Mouse (Mus musculus) neural tube, embryonic 14.5 days (tissue): ENCODE results near the gene Btbd18. TPM values are rescaled to one million over a fixed set of nuclear protein-coding genes. Genes with fewer than 3 reads are reported as not detected.

Source experiments
- ATAC-seq: fragments of 200-750 bp; cut with Nextera tagmentation; 2 replicates; pipeline ENCODE4 v1.8.0; 2017; ENCODE audit warnings: low read depth, mild to moderate bottlenecking, moderate TSS enrichment, moderate library complexity
- H3K27ac ChIP-seq: fragments of 300-500 bp; sonication (generic); 2 replicates; pipeline ENCODE4 v1.5.1; 2014; ENCODE audit warnings: low read depth, mild to moderate bottlenecking, control low read depth, low read length, moderate library complexity, mixed read lengths
- H3K27me3 ChIP-seq: fragments of 300-500 bp; sonication (generic); 2 replicates; pipeline ENCODE4 v1.6.1; 2014; ENCODE audit warnings: low read length; ENCODE audit not compliant: control insufficient read depth, insufficient read depth
- H3K36me3 ChIP-seq: fragments of 300-500 bp; sonication (generic); 2 replicates; pipeline ENCODE4 v1.6.1; 2014; ENCODE audit warnings: low read length, mixed read lengths; ENCODE audit not compliant: control insufficient read depth, insufficient read depth
- H3K4me1 ChIP-seq: fragments of 300-500 bp; sonication (generic); 2 replicates; pipeline ENCODE4 v1.6.1; 2014; ENCODE audit warnings: low read length; ENCODE audit not compliant: control insufficient read depth, insufficient read depth
- H3K4me2 ChIP-seq: fragments of 300-500 bp; sonication (generic); 2 replicates; pipeline ENCODE4 v1.6.1; 2014; ENCODE audit warnings: mild to moderate bottlenecking, low read depth, low read length, control low read depth
- H3K4me3 ChIP-seq: fragments of 300-500 bp; sonication (generic); 2 replicates; pipeline ENCODE4 v1.5.1; 2014; ENCODE audit warnings: low read depth, low read length, control low read depth, mixed read lengths
- H3K9ac ChIP-seq: fragments of 300-500 bp; sonication (generic); replicated peaks from 2 replicates; pipeline ENCODE4 v1.6.1; 2014; ENCODE audit warnings: low read depth, mild to moderate bottlenecking, control low read depth, low read length, mixed read lengths
- H3K9me3 ChIP-seq: fragments of 300-500 bp; sonication (generic); 2 replicates; pipeline ENCODE4 v1.6.1; 2016; ENCODE audit warnings: low read length; ENCODE audit not compliant: control insufficient read depth
- WGBS: fragments of 180-500 bp; shearing (Covaris S2); extraction: QIAGEN DNeasy Blood & Tissue Kit; methylation state at CpG from one replicate; pipeline ENCODE4 v1.1.7; 2014; 5-methylcytosine and 5-hydroxymethylcytosine counted together
- polyA plus RNA-seq: library from polyadenylated mRNA; unstranded; fragments of >200 nt; fragmentation: Nextera tagmentation; extraction: Ambion mirVana; gene quantifications from 2 replicates; pipeline ENCODE4 v1.2.1, GENCODE M21; 2014

Gene Btbd18
- polyA plus RNA-seq, 1 experiment from 2014 or later: 0.44 TPM

DNA sequence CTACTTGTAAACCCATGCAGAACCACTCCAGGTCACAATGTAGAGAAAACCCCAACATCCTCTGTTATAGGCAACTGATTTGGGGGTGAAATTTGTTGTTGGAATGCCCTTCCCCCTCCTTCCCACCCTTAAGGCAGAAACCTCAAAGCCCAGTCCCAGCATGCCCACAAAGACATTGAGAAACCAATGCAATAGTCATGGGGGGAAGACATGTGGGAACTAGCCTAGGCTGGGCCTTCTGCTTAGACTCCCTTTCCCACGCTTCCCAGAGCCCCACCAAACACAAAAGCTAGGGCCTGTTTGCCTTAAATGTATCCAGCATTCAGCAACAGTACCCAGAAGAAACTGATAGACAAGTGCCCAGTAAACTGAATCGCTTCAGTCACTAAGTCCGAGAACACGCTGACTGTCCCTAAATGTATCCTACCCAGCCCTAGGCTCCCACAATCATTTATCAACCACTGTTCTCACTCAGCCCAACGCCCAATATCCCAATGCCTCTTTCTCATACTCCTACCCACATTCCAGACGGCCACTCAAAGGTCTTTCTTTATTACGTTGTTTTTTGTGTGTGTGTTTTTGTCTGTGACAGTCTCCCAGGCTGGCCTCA, 32.4 kb upstream of the Btbd18 start:
- Histone ChIP-seq H3K4me3 (no peak overlapping the region), H3K27me3 (no peaks in the 10 kb centered on the region), H3K9me3 (no peaks in the 10 kb centered on the region), H3K9ac (no peak overlapping the region), H3K4me1 (no peaks in the 10 kb centered on the region), H3K36me3 (0 out of 2 replicates have a peak, but pooled peaks cover 4% of the 10 kb centered on the region), H3K27ac (no peak overlapping the region), H3K4me2 (no peak overlapping the region)
- 62% methylated on average over 7 of the region's 7 CpGs for WGBS
- ATAC-seq: no peak

DNA sequence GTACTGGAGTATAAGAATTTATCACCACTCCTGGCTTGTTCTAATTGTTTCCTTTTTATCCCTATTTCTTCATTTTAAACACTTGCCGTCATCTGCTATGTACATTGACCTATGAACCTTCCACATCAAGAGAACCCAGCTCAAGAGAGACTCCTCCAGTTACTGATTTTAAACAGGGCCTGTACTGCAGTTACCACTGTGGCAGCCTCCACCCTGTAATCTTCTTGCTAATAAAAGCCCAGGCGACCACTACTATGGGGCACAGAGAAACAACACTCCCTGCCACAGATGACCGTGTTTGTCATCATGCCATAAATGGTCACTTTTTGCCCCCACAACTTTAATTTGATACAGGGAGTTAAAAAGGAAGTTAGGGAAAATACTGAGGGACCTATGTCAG, 31.8 kb upstream of the Btbd18 start:
- no peaks in the 10 kb centered on the region for H3K27me3 ChIP-seq
- H3K9ac ChIP-seq: no peak overlapping the region
- 0 out of 2 replicates have a peak, but pooled peaks cover 4% of the 10 kb centered on the region for H3K36me3 ChIP-seq
- ATAC-seq: no peak
- no peak overlapping the region for H3K27ac ChIP-seq
- no peak overlapping the region for H3K4me2 ChIP-seq
- no peaks in the 10 kb centered on the region for H3K4me1 ChIP-seq
- WGBS: 45% methylated on average over 3 of the region's 3 CpGs
- H3K9me3 ChIP-seq: no peaks in the 10 kb centered on the region
- H3K4me3 ChIP-seq: no peak overlapping the region

DNA sequence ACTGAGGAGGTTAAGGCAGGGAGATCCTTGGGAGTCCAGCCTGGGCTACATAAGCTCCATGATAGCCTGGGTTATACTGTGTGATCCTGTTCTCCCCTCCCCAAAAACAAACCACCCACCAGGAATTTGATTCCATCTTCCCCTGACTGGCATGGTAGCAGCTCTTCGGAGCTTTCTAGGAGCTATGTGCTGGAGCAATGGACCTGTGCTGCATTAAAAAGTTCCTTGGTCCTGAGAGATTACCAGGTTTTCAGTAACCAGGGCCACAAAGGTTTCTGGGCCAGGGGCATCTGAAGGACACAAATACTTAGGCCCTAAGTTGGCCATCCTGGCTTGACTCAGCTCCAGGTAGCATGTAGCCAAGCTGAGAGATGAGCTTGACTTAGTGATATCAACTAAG, 26.9 kb upstream of the Btbd18 start:
- no peak for ATAC-seq
- 100% methylated on average over 1 of the region's 1 CpGs for WGBS

DNA sequence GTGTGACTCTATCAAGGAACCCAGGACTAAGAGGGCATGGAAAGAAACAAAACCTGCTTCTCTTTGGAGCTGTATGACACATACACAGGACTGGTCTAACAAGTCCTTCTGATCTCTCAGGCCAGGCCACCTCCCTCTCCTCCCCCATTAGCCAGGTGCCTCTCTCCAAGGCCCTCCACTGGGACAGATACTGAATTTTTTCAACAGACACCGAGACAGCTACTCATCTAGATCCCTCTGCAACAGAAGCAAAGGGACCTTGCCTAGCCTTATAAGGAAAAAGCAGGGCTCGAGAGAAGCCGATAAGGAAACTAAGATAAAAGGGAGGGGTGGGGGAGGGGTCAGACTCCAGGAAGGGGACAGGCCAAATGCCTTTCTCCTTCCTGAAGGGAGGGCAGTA, 25.9 kb upstream of the Btbd18 start:
- ATAC-seq: no peak
- Histone ChIP-seq H3K4me3 (no peak overlapping the region), H3K4me1 (peaks cover 26% of the 10 kb centered on the region; the same call in 1 of the 2 replicates), H3K27ac (no peak overlapping the region), H3K9ac (no peak overlapping the region), H3K36me3 (no peaks in the 10 kb centered on the region), H3K27me3 (no peaks in the 10 kb centered on the region), H3K9me3 (no peaks in the 10 kb centered on the region), H3K4me2 (no peak overlapping the region)
- WGBS: 17% methylated on average over 3 of the region's 3 CpGs

More for the DNA sequence above, 26.9 kb upstream of the Btbd18 start:
- H3K4me2 ChIP-seq: no peak overlapping the region
- H3K4me3 ChIP-seq: no peak overlapping the region
- peaks cover 22% of the 10 kb centered on the region; the same call in 1 of the 2 replicates for H3K4me1 ChIP-seq
- no peaks in the 10 kb centered on the region for H3K27me3 ChIP-seq
- H3K9me3 ChIP-seq: no peaks in the 10 kb centered on the region
- H3K27ac ChIP-seq: no peak overlapping the region
- no peaks in the 10 kb centered on the region for H3K36me3 ChIP-seq
- H3K9ac ChIP-seq: no peak overlapping the region

DNA sequence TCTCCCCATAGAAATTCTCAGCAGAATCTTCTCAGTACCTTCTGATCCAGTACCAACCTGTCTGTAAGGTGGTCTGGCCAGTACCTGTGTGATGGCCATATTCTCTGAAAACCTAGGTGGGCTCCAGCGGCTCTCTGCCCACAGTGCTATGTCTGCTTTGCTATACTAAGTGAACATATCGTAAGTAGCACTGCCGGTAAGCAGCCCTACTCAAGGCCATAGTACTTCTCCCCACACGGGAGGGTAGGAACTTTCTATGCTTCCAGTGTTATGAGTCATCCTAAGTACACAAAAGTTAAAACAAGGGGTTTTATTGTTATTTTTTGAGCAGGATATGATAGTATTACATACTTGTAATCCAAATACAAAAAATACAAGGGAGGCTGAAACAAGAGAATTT, 24.9 kb upstream of the Btbd18 start:
- Histone ChIP-seq H3K27me3 (no peaks in the 10 kb centered on the region), H3K4me1 (peaks cover 36% of the 10 kb centered on the region; the same call in 1 of the 2 replicates), H3K4me3 (no peak overlapping the region), H3K4me2 (no peak overlapping the region), H3K9me3 (no peaks in the 10 kb centered on the region), H3K27ac (no peak overlapping the region), H3K36me3 (no peaks in the 10 kb centered on the region), H3K9ac (no peak overlapping the region)
- 81% methylated on average over 4 of the region's 4 CpGs for WGBS
- no peak for ATAC-seq

DNA sequence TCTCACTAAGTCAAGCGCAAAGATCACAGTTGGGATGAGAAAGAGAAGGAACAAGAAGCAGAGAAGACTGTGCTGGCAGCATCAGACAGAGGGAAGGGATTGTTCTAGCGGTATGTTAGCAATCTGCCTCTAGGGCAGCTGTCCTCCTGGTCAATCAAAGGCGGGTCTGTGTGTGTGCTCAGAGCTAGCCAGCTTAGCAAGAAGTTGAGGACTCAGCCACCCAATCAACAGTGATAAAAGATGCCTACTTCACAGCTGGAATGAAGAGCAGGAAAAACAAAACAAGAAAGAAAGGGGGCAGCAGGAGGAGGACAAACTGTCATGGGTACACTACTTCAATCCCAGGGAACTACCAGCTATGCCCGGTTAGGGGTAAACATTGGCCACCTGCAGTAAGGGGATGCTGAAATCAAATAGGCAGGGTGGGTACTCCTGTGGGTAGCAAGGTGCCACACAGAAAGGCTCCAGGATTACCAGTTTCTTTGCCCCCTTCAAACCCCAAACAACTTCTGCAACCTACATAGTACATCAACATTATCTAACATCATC, 23.9 kb upstream of the Btbd18 start:
- Histone ChIP-seq H3K36me3 (no peaks in the 10 kb centered on the region; the same call in 1 of the 2 replicates), H3K4me2 (peak overlapping the region; percentile 26; the same call in 1 of the 2 replicates), H3K27ac (peak overlapping the region; percentile 88), H3K4me1 (peaks cover 36% of the 10 kb centered on the region; the same call in 1 of the 2 replicates), H3K9me3 (no peaks in the 10 kb centered on the region), H3K27me3 (no peaks in the 10 kb centered on the region), H3K9ac (no peak overlapping the region), H3K4me3 (no peak overlapping the region)
- peak; percentile 33; the same call in 1 of the 2 replicates for ATAC-seq
- WGBS: 30% methylated on average over 4 of the region's 4 CpGs

DNA sequence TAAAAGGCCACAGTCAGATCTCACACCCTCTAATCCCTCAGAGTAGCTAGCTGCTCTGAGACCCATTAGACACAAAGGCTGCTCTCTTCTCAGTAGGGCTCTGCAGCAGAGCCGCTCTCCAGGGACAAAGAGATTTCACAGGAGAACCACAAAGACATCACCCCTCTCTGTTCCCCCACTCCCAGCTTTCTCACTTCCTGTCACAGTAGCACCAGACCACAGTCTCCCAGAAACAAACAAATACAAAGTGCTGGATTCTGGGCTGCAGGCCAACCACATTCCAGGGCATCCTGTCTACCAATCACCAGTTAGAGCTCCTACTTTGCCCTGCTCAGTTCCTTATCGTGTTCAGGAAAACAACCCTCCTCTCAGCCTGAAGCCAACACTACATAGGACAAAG, 23.3 kb upstream of the Btbd18 start:
- WGBS: 6% methylated on average over 2 of the region's 2 CpGs
- peak; percentile 91 for ATAC-seq
- H3K27ac ChIP-seq: peak overlapping the region; percentile 88

DNA sequence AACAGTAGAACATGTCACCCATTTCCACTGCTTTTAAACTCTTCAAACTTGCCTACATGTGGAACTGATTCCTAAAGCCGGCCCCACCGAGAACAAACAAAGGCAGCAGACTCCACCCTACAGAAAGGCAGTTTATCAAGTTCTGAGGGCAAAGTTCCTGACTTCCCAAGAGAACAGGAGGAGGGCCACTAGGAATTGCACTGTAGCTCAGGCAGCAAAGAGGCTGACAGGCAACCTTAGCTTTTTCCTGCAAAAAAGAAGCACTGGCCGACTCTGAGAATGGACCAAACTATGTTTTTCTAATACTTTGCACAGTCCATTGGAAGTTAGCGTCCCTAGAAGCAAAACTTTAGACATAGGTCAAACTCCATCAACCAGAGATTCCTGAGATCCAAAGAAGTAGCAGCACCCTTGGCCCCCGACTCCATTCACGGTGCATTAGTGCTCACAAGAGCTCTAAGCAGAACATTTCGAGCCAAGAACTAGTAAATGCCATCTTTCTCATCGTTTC, 22.6 kb upstream of the Btbd18 start:
- Histone ChIP-seq H3K27ac (peak overlapping the region; percentile 88), H3K4me1 (peaks cover 36% of the 10 kb centered on the region; the same call in 1 of the 2 replicates), H3K4me2 (peak overlapping the region; percentile 8; the same call in 1 of the 2 replicates)

More for the DNA sequence above, 23.3 kb upstream of the Btbd18 start:
- no peaks in the 10 kb centered on the region; the same call in 1 of the 2 replicates for H3K36me3 ChIP-seq
- peaks cover 36% of the 10 kb centered on the region; the same call in 1 of the 2 replicates for H3K4me1 ChIP-seq
- no peaks in the 10 kb centered on the region for H3K27me3 ChIP-seq
- H3K9me3 ChIP-seq: no peaks in the 10 kb centered on the region
- H3K9ac ChIP-seq: no peak overlapping the region
- peak overlapping the region; percentile 8; the same call in 1 of the 2 replicates for H3K4me2 ChIP-seq
- H3K4me3 ChIP-seq: no peak overlapping the region

More for the DNA sequence above, 22.6 kb upstream of the Btbd18 start:
- Histone ChIP-seq H3K4me3 (no peak overlapping the region), H3K27me3 (no peaks in the 10 kb centered on the region), H3K36me3 (no peaks in the 10 kb centered on the region; the same call in 1 of the 2 replicates), H3K9me3 (no peaks in the 10 kb centered on the region), H3K9ac (no peak overlapping the region)
- 23% methylated on average over 8 of the region's 8 CpGs for WGBS
- ATAC-seq: no peak
